Mouse (Mus musculus) cerebellum, postnatal 14 days (tissue): ENCODE measurements around the gene Mylk.

ENCODE experiments used
- DNase-seq, 2 experiments: peaks; one replicate each; pipeline ENCODE4 v3.0.0; 2021; ENCODE audit warnings: mixed read lengths in 2 of 2

Mylk gene

DNA sequence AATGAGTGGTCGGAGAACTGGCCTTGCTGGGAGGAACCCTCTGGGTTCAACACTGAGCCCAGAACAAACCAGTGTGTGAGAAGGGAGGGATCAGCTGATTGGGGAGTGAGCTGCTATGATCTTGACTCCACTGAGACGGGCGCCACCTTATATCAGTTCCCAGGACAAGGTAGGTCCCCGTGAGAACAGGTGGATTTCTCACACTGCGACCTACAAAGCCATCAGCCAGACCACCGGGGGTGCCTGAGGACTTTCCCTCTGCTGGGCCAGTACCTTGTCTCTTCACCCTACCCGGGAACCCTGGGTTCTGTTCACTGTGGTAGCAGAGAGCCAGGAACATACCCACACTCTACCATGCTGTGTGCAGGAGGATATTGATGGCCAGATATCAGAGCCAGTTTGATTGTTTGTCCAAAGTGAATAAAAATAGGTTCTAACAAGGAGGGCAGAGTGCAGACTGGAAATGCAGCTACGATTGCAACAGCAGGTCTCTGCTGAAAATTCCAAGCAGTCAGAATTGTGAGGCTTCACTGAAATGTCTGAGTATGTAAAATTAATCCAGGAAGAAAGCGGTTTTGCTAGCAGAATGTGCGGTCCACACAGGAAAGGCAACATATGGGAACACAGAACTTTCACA is 248.8 kb downstream of the Mylk start:
- DNase-seq = no peak

GRCm38 (mm10) chr16:34994641-34995141 is 249.7 kb downstream of the Mylk start:
- no peak for DNase-seq

GRCm38 (mm10) chr16:34996133-34996532 is 251.1 kb downstream of the Mylk start:
- DNase-seq = peak; percentile 70 to 71

DNA sequence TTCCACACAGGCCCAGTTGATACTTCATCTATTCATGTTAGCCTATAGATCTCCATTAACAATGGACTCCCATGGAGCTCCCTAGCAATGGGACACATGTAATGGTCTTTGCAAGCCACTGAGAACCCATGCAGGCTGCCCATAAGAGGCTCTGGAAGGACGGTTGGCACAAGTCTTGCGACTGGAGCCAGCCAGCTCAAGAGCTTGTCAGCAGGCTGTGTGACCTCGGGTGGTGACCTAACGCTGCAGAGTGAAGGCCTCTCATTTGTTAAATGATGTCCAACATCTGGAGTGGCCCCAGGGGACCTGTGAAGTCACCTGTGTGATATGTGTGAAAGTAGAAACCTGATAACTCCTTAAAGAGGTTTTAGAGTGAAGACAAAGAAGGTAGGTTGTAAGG is 252.0 kb downstream of the Mylk start:
- DNase-seq = no peak

DNA sequence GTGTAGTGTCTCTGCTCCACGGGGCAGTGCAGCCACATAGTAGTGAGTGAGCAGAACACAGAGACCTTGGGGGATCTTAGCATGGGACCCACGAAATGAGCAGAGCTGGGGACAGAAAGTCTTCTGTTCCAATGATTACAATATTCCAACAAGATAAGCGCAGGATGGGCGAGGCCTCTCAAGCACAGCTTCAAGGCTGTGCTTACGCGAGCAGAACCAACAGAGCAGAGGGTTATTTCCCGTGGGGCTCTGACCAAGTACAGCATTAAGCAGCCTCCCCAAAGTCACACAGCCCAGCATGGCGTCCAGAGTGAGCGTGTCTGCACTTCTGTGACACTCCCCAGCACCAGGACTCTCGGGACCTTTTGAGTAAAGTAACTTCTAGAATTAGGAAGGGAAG is 252.6 kb downstream of the Mylk start:
- no peak for DNase-seq

- DNase-seq = no peak
Measured at GRCm38 (mm10) chr16:34999016-34999415, 254.0 kb downstream of the Mylk start.

DNA sequence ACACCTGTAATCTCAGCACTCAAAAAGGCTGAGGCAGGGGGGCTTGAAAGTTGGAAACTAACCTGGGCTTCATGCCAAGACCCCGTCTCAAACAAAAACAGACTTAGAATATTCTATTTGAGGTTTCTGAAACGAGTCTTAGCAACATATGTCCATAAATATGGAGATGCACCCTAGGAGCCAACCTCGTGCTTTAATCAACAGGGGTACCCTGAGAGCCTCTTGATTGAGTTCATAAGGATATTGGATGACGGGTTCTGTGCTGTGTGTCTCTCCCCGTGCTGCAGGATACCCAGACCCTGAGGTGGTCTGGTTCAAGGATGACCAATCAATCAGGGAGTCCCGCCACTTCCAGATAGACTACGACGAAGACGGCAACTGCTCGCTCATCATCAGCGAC is 255.0 kb downstream of the Mylk start:
- DNase-seq = no peak

DNA sequence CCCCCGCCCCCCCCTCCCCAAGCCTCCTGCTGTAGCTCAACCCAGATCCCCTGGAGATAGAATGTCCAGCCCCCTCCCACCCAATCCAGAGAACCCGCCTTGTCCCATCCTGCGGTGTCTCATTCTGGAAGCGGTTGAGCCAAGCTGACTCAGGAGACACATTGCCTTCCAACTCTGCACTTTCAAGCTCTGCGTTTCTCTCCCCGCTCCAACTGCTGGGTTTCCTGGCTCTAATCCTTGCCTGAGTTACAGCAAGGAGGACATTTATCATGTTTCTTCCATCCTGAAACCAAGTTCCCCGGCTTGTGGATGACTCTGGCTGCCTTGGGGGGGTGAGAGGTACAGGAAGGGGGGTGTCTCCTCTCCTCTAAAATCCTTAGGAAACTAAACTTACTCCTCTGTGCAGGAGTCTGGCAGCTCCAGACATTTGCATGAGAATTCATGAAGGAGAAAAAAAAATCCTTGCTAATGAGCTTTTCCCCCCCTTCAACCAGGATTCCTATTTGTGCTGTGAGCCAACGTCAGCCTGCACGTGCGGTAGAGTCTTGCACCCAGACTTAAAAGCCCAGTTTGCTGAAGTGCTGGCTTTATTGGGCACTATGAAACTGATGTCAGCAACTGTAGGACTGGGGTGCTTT is 256.0 kb downstream of the Mylk start:
- DNase-seq = no peak

GRCm38 (mm10) chr16:35004356-35004755 is 259.3 kb downstream of the Mylk start:
- no peak for DNase-seq

- no peak for DNase-seq
Measured at GRCm38 (mm10) chr16:35004756-35005155, 259.7 kb downstream of the Mylk start.

DNA sequence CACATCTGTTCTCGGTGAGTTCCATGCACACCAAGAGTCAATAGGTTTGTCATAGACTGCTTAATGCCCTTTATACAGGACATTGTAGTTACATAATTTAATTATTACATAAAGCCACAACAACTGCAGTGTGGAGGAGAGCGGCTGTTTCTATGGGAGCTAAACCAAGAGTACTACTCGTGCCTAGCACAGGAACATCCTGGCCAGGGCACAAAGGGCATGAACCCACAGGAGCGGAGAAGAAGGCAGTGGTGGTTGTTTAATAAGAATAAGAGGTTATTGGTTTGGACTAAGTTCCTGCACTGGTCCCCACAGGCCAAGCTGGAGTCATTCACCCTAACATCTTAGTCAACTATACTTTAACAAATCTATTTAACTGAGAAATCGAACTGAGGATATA is 261.2 kb downstream of the Mylk start:
- no peak for DNase-seq

GRCm38 (mm10) chr16:35007361-35007760 is 262.4 kb downstream of the Mylk start:
- no peak for DNase-seq

GRCm38 (mm10) chr16:35008447-35008846 is 263.4 kb downstream of the Mylk start:
- no peak for DNase-seq

GRCm38 (mm10) chr16:35013501-35013900 is 268.5 kb downstream of the Mylk start:
- DNase-seq = no peak

DNA sequence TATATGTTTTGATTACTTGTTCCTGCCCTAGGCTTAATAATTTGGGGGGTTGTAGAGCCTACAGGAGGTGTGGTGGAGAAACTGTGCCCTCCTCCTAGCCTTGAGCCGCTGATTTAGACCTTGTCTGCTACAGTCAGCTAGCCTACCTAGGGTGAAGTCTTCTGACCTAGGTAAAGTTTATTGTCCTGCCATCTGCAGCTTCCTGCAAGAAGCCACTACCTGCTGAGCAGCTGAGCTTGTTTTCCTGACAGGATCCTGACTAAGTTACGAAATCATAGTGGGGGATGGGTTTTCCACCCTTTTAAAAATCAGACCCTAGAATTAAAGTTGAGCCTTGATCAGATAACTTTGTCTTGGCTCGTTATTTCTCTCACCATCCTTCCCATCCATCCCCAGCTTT is 271.5 kb downstream of the Mylk start:
- no peak for DNase-seq

- no peak for DNase-seq
Measured at GRCm38 (mm10) chr16:35018470-35018974, 273.5 kb downstream of the Mylk start.

DNA sequence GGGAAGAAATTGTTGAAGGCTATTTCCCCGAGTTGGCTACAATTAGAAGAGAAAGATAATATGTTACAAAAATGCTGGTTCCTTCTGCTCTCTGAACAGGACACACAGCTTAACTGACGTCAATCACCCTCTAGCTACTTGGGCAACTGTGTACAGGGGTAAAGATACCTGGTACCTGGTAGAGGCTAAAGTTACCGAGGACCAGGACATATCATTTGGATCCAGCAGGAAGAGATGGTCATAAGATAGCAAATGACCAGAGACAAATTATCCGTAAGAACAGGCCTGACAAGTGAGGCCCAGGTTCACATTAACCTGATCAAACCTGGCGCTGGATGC is 276.9 kb downstream of the Mylk start:
- DNase-seq = no peak

DNA sequence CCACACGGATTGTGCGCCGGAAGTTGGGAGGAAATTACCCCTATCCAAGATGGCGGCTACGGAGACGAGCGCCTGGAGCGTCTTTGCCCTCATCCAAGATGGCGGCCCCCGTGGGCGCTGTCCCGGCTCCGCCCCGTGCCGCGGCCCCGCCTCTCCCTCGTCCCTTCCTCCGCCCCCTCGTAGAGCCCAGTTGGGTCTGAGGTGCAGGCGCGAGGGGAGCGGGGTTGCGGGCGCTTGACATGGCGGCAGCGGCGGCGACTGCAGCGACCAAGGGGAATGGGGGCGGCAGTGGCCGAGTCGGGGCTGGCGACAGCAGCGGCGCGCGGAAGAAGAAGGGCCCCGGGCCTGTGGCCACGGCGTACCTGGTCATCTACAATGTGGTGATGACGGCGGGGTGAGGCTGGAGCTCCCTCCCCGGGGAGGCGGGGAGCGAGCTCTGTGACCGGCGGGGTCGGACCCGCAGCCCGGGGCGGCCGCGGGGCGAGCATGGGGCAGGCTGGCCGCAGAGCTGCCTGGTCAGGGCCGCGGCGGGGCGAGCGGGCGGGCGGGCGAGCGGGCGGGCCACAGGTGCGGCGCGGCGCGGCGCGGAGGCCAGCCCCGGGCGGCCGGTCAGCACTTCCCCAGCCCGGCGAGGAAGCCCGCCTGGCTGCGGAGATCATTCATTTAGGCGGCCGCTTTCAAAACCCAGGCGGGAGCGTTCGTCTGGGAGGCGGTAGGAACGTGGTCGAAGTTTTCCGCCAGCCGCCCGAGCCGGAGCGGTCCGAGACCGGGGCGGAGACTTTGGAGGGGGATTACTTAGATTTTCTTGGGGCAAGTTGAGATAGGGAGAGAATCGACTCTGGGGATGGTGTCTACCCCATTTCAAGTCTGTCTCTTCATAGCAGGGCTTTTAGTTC is 277.5 kb downstream of the Mylk start, which contains the start of gene Hacd2:
TSS of gene Hacd2 (plus strand) at position 187 of the 896 bp plus-strand sequence.
- peak; percentile 95 to 96 for DNase-seq

- peak; percentile 6 to 13 for DNase-seq
Measured at GRCm38 (mm10) chr16:35023138-35023735, 278.2 kb downstream of the Mylk start.

DNA sequence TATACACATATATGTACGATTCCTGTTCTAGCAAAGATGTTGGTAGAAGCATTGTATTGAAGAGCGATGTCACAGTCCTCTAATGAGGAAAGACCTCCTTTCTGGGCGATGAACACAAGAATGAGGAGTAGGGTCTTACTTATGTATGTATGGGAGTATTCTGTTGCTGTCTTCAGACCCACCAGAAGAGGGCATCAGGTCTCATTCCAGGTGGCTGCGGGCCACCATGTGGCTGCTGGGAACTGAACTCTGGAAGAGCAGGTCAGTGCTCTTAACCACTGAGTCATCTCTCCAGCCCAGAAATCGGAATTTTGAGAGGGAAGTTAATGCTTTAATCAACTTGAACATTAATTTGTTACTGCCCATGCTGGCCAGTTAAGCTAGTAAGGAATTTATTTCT is 279.3 kb downstream of the Mylk start:
- DNase-seq = peak in 1 of 2 experiments; percentile 18

DNA sequence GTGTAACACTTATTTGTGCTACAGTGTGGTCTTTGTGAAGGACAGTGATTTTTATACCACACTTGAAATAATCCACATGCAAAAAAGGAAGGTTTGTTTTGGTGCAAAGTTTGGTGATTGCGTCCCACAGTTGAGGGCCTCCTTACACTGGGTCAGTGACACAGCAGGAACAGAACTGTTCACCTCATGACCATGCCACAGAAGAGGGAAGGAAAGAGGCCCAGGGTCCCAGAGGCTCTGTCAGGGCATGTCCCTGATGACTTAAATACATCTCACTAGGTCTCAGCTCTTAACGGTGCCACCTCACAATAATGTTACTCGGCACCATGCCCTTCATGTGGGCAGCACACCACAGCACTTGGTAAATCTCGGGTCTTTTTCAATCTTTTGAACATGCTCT is 280.3 kb downstream of the Mylk start:
- DNase-seq = no peak

- DNase-seq = no peak
Measured at GRCm38 (mm10) chr16:35033241-35033640, 288.2 kb downstream of the Mylk start.
